Mouse (Mus musculus) ES-Bruce4 (cell line): Measurements from ENCODE around the gene D6Wsu163e.

ENCODE experiments used
- CTCF ChIP-seq: IDR thresholded peaks from one replicate; pipeline ENCODE4 v1.8.1; 2011; ENCODE audit warnings: low read depth, low read length
- POLR2A ChIP-seq: IDR thresholded peaks from one replicate; pipeline ENCODE4 v1.8.1; 2011; ENCODE audit warnings: low read length; ENCODE audit not compliant: insufficient read depth

- TF ChIP-seq POLR2A, result no peak
- no peak for TF ChIP-seq CTCF
Observed at GRCm38 (mm10) chr6:127014906-127015770, 75.4 kb downstream of the D6Wsu163e start, which contains the start of gene Fgf6.
